Mouse (Mus musculus) v-Abl transformed pro-B cells (cell line): Measurements from ENCODE around the gene Clps.
"Not testable (repeated sequence)": the region's sequence is repeated elsewhere in the genome, so short reads cannot be mapped to it uniquely, and the experiment has no call there.

Source experiments
- in situ Hi-C, 2 experiments: fragments of 400-800 bp; cut with MboI; formaldehyde crosslinking; loops; one replicate each; pipeline ENCODE4 v1.15.1; 2025; ENCODE audit not compliant: unreplicated experiment in 2 of 2

Clps gene

DNA sequence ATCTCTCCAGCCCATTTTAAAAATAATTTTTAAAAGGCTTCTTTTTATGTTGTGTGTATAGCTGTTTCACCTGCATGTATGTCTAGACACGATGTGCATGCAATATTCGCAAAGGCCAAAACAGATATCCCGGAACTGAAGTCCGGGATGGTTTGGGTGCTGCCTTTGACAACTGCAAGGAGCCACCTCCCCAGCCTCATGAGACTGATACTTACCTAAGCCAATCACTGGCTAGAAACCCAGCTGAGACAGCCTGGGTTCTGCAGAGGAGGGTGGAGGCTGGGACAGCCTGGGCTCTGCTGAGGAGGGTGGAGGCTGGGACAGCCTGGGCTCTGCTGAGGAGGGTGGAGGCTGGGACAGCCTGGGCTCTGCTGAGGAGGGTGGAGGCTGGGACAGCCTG lies 6.5 kb downstream of the Clps start:
- in situ Hi-C loops: not testable (repeated sequence)

DNA sequence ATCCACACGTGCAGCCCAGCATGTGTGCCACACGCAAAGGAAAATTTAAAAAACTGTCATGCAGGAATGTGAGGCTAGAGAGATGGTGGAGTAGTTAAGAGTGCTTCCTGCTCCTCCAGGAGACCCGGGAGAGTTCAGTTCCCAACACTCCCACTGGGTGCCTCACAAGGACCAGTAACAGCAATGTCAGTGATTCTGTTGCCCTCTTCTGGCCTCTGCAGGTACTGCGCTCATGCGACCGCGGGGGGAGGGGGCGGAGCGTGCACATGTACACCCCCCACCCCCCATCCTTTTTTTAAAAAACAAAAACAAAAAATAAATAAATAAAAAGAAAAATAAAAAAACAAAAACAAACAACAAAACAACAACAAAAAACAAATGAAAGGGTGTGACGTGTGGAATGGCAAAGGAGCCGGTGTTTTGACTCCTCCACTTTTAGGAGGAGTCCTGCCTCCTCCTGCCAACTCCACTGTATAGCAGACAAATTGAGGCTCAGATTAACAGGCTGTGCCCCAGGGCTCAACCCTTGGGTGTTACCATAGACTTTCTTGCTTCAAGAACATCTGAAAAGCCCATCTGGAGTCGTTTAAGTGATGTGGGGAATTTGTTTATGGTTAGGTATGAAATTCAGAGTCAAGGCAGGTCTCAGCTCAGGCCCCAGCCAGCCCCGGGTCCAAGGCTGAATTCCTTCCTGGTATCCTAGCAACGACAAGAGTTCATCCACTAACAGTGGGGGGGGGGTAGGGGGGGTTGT lies 7.3 kb downstream of the Clps start:
- in situ Hi-C loops: no loop called here

DNA sequence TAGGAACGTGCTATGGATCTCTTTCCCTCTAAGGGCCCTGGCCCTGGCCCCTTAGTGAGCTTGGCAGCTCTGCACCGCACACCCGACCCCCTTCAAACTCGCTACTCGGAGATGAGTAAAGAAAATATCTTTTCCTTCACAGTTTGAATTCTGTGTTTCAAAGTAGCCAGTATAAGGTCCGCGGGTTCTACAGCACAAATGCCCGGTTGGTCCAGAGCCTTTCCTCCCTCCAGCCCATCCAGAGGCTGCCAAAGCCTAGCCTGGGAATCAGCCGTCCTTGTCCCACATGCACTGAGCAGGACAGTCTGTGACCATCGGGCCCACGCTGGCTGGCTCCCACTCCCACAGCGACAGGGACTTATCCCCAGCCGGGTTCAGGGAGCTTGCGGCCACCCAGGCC lies 11.5 kb downstream of the Clps start, which contains the start of gene Clpsl2:
Gene Clpsl2 (plus strand): TSS at position 301 of the 400 bp plus-strand sequence.
- in situ Hi-C loops: loop anchor here in 1 of 2 experiments (25.0 kb wide), 1 partner anchor 462 kb away; the partner anchor contains the start of gene Tcp11

DNA sequence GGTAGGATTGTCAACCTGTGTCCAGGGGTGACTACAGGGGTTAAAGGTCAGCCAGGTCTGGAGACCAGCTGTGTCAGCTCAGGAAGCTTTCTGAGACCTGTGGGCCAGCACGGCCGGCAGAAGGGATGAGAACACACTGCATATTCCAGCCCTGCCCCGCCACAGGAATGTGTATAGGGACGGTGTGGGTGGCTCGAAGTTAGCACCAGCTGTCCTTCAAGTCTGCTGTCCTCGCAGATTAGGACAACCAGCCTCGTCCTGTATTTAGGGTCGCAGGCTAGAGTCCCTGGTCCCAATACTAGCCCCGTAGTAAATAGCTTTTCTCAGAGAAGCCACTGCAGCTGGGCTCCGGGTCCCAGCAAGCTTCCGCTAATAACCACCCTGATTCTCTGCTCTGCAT lies 12.0 kb downstream of the Clps start:
- in situ Hi-C loops: loop anchor here in 1 of 2 experiments (25.0 kb wide), 1 partner anchor 461 kb away; the partner anchor contains the start of gene Tcp11

DNA sequence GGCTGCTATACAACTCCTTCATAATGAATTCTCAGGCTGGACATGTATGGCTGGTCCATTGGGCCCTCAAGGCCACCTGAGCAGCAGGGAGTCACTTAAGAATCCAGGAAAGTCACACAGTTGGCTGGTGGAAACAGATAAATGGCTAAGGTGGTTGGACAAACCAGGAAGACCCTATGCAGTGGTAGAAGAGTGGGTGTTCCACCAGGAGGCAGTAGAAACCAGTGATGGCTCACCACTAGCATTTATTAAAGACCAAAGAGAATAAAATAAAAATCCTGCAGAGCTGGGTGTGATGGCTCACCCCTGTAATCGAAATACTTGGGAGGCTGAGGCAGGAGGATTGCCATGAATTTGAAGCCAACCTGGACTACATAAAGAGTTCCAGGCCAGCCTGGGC lies 13.6 kb downstream of the Clps start:
- in situ Hi-C loops: loop anchor here in 1 of 2 experiments (25.0 kb wide), 1 partner anchor 460 kb away; the partner anchor contains the start of gene Tcp11

DNA sequence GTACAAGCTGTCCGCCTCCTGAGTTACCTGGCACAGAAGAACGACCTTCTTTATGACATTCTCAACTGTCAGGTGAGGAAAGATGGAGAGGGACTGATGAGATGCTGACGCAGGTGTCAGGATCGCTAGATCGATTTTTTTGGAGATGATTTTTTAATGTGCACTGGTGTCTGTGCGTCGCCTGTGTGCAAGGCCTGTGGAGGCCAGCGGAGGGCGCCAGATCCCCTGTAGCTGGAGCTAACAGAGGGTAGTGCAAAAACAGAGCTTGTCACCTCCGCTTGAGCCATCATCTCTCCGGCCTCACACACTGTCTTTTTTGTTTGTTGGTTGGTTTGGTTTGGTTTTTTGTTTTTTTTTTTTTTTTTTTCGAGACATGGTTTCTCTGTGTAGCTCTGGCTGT lies 22.7 kb downstream of the Clps start:
- in situ Hi-C loops: loop anchor here (10.0 to 25.0 kb wide), 2 partner anchors 163 to 451 kb away; partner anchors contain the start of gene Tcp11 (in 1 of the 2)

DNA sequence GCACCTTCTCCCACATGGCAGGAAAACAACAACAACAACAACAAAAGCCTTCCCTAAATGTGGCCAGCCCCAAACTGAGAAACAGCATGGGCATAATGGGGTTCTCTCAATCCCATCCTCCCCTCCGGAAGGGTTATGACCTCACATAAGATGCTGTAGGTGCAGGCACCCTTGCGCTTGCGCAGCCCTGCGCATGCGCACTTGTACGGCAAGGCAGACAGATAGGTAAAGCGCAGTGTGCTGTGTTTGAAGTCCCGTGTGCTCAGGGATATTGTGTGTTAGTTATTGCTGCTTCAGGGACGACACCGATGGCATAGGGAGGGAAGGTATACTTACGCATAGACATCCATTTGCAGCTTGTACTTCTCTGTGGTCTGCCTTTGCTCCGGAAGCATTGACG lies 27.2 kb downstream of the Clps start:
- in situ Hi-C loops: loop anchor here (10.0 to 25.0 kb wide), 2 partner anchors 159 to 446 kb away; partner anchors contain the start of gene Tcp11 (in 1 of the 2)

DNA sequence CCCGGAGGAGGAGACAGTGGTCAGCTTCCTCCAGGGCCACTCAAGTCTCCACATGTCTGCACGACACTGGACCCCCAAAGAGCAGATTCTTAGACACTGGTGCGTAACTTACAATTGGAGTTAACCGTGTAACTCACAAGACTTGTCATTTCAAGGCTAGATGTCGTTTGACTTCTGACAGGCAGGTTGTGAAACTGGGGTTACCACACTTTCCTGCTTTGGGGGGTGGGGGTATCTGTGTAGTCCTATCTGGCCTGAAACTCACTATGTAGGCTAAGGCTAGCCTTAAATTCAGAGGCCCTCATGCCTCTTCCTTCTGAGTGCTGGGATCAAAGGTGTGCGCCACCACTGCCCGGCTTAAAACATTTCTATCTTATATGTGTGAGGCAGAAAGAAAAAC lies 28.0 kb downstream of the Clps start:
- in situ Hi-C loops: loop anchor here (10.0 to 25.0 kb wide), 2 partner anchors 158 to 445 kb away; partner anchors contain the start of gene Tcp11 (in 1 of the 2)

DNA sequence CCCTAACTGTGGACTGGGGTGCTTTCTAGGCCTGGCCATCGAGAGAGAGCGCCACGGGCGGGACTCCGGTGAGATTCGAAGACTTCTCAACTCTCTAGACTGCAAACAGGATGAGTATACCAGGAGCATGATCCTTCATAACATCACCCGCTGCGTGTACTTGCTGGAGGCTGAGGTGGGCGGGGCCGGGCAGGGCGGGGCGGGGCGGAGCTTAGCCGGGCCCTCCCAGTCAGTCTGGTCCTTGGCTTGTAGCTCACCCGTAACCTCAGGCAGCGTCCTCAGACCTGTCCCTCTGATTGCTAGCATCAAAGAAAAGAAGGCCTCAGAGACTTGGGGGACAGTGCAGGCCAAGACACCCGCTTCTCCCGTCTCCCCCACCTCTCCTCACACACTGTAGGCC lies 28.6 kb downstream of the Clps start:
- in situ Hi-C loops: loop anchor here (10.0 to 25.0 kb wide), 2 partner anchors 157 to 445 kb away; partner anchors contain the start of gene Tcp11 (in 1 of the 2)

DNA sequence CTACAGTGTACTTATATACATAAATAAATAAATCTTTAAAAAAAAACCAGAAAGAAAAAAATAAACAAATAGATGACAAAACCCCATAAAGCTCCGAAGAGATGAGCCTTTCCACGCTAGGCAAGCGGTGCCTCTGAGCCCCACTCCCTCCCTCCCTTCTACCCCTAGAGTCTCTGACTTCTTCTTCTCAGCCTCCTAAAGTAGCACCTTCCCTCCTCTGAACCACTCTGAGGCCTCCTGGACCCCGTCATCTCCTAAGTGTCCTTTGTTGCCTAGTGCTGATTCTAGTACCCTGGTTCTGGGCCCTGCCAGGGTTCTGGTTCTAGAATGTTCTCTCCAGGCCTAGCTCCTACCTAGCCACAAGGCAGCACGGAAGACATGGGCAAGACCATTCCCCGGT lies 30.1 kb downstream of the Clps start, which contains the start of gene Armc12:
Gene Armc12 (plus strand): TSS at position 301 of the 400 bp plus-strand sequence.
- in situ Hi-C loops: loop anchor here (10.0 to 25.0 kb wide), 2 partner anchors 156 to 443 kb away; partner anchors contain the start of gene Tcp11 (in 1 of the 2)

DNA sequence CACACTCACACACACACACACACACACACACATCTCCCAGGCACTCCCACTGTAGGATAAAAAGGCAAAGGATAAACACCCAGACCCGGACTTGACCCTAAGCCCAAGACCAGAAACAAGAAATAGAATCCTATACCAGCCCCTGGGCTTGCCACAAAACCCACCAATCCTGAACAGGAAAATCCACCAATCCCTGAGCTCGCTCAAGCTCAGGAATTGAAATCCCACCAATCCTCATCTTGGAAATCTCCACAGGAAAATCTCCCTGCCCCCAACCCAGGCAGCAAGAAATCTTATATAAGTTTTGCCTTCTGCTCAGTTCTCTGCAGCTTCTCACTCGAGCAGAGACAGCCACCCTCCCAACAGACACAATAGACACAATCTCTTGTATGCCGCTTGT lies 31.4 kb downstream of the Clps start:
- in situ Hi-C loops: loop anchor here (5.0 to 25.0 kb wide), 4 partner anchors 117 to 442 kb away; partner anchors contain the start of genes Def6 (in 1 of the 2) and Tcp11 (in 1 of the 2)

DNA sequence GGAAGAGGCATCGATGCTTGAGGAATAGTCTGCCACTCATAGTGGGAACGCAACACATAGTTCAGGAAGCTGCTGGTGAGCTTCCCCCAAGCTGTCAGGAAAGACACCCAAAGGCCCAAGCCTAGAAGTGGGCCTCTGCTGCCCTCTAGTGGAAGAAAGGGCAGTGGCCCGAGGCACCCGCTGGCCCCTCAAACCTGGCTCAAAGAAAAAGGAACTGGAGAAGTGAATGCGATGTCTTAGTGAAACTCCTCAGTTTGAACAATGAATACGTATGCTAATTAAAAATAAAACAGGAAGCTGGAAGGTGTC lies 32.6 kb downstream of the Clps start:
- in situ Hi-C loops: loop anchor here (5.0 to 25.0 kb wide), 4 partner anchors 116 to 441 kb away; partner anchors contain the start of genes Def6 (in 1 of the 2) and Tcp11 (in 1 of the 2)

DNA sequence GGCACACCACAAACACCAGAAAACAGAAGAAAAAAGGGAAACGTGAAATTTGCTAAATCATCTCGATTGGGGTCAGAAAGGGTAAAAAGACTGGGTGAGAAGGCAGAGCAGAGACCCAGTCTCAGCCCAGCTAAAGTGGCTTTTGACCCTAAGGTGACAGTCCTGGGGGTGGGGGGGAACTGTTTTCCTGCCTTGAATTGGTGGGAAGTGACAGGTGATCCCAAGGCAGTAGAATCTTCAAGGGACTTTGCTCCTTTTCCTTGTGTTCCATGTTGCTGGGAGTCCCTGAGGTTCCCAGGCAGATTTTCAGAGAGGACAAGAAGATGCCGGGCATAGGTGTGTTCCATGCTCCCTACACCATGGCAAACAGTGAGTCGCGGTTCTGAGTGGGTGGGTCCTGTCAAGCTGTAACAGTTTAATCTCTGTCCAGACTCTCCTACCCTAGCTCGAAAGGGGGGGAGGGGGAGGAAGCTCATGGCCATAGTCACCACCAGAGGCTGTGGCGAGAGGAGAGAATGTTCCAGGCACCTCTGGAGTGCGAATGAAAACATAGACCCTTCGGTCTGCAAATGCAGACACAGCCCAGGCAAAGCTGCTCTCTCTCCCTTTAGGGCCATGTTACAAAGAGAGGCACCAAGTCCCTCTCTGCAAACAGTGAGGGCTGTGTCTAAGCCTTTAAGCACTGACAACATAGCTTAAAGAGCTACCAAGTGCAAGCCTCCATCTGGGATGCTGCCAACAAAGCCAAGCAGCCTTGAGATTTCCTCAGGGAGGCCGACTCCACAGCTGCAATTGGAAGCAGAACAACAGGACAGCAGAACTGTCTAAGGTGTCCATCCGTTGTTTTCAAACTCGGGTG lies 33.2 kb downstream of the Clps start:
- in situ Hi-C loops: loop anchor here (5.0 to 25.0 kb wide), 4 partner anchors 115 to 440 kb away; partner anchors contain the start of genes Def6 (in 1 of the 2) and Tcp11 (in 1 of the 2)

DNA sequence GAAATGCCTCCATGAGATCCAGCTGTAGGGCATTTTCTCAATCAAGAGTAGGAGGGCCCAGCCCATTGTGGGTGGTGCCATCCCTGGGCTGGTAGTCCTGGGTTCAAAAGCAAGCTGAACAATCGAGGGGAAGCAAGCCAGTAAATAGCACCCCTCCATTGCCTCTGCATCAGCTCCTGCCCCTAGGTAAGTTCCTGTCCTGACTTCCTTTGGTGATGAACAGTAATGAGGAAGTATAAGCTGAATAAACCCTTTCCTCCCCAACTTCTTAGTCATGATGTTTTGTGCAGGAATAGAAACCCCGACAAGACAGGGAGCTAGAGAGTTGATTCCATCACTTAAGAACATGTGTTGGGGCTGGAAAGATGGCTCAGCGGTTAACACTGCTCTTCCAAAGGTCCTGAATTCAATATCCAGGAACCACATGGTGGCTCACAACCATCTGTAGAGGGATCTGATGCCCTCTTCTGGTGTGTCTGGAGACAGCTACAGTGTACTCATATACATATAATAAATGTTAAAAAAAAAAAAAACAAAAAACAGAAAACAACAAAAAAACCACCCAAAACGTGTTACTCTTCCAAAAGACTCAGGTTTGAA lies 35.6 kb downstream of the Clps start:
- in situ Hi-C loops: loop anchor here (5.0 to 25.0 kb wide), 8 partner anchors 38 to 1488 kb away; partner anchors contain the start of genes Def6 (in 2 of the 2), Bak1 (in 1 of the 2) and Tcp11 (in 1 of the 2)

DNA sequence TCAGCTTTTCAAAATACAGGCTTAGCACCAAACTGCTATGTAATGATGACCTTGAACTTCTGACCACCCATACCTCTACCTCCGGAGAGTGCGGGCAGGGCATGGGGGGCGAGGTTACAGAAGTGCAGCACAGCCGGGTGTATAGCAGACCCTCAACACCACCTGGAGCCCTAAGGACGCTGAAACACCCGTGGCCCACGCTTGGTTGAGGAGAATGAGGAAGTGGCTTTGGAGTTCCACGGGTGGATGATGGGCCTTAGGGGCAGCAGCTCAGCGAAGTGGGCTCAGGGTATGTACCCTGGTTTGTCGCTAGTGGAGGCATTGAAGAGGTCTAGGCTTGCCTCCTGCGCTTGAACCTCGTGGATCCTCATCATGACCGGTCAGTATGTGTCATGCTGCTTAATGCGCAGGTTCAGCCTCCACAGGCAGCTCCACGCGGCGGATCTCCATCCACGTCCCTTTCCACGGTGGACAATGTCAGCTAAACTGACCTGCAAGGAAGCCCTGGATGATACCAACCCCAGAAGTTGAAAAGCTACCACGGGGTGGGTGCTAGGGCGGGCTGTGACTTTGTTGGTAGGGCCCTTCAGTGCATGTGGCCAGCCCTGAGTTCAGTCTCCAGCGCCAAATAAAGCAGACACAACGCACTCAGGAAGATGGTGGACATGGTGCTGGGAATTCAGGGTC lies 36.4 kb downstream of the Clps start:
- in situ Hi-C loops: loop anchor here (5.0 to 25.0 kb wide), 5 partner anchors 37 to 1487 kb away; partner anchors contain the start of genes Def6 (in 2 of the 2) and Bak1 (in 1 of the 2)

DNA sequence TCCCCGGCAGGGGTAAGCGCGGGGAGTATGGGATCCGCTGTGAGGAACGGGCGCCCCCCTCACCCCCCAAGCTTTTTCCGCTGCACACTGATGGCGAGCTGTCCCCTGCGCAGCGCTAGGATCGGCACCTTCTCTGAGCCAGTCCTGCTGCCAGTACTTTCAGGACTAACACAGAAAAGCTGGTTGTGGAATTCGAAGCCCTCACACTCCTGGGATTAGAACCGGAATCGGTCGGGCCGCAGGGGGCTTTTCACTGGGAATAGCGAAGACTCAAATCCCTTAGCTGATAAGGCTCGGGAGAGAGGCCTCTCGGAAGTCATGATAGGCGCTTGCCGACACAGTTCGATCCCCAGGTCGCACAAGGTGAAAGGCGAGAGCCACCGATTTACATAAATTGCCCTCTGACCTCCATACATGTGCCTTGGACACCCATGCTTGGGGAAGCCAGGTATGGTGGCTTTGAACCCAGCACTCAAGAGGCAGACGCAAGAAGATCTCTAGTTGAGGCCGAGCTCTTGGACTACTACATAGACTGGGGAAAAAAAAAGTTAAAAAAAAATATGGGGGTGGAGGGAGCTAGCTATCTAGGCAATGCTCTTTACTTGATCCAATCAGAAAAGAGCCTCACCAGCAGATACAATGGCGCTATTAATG lies 37.1 kb downstream of the Clps start:
- in situ Hi-C loops: loop anchor here (5.0 to 25.0 kb wide), 5 partner anchors 36 to 1486 kb away; partner anchors contain the start of genes Def6 (in 2 of the 2) and Bak1 (in 1 of the 2)

DNA sequence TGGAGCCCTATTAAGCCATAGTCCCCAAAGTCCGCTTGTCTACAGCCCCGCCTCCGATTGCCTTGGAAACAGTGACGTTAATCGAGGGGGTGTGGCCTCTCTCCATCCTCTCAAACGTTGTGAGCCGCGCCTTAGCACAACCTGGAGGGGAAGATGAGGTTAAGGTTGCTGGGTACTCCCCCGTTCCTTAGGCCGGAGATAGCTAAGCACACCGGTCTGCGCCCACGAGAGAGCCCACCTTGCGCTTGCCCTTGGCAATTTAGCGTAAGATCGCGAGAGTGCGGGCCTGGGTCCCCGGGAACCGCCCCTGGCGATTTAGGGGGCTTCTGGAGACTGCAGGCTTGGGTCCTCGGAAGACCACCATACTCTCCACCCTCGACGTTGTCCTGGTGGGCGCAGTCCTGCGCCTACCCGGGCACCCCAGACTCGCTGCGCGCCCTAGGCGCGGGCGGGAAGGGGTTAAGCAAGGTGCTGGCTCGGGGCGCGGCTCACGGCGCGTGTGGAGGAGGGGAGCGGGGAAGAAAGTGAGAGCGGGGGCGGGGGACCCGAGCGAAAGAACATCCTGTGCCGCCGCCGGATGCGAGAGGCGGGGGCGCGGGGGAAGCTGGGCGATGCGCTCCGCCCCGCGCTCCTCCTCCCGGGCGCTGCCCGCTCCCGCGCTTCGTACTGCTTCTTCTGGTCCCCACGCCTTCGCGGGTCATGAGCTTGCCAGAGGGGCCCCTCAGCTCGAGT lies 37.8 kb downstream of the Clps start:
- in situ Hi-C loops: loop anchor here (5.0 to 25.0 kb wide), 5 partner anchors 35 to 1485 kb away; partner anchors contain the start of genes Def6 (in 2 of the 2) and Bak1 (in 1 of the 2)

DNA sequence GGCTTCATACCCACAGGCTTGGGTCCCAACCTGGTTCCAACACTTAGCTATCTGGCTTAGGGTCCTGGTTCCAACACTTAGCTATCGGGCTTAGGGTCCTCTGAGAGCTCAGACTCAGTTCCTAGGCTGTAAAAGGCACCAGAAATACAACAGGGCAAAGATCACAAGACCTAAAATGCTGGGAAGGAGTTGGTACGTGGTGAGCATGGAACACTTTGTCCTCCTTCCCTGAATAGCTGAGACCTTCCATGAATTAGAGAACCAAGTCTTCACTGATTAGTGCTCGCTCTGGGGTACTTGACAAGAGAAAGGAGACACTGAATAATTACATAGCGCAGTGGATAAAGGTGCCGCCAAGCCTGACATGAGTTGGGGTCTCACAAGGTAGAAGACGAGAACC lies 38.6 kb downstream of the Clps start:
- in situ Hi-C loops: loop anchor here (5.0 to 25.0 kb wide), 5 partner anchors 35 to 1485 kb away; partner anchors contain the start of genes Def6 (in 2 of the 2) and Bak1 (in 1 of the 2)
